Comparison of ENCODE assay signal across 8 mouse cellular contexts in genomic region chr7:87277225-87277624, GRCm38 (mm10). TPM values are rescaled to one million over a fixed set of nuclear protein-coding genes. Genes with fewer than 3 reads are reported as not detected.
DNase-seq lines count a peak whose midpoint lies in the region; ATAC-seq lines count a peak whose summit lies in the region.

No protein-coding gene starts in this region.

- H3K36me3 ChIP-seq in forebrain, embryonic 11.5 days (ENCODE audit: control insufficient read depth, insufficient read depth, low read length) = no peaks in the 10 kb centered on the region
- H3K36me3 ChIP-seq in forebrain, embryonic 10.5 days (replicated peaks) = no peaks in the 10 kb centered on the region
- no peaks in the 10 kb centered on the region for H3K36me3 ChIP-seq in neural tube, embryonic 11.5 days (ENCODE audit: control insufficient read depth, insufficient read depth, low read length)
- H3K36me3 ChIP-seq in forebrain, embryonic 13.5 days (ENCODE audit: poor library complexity, severe bottlenecking) = no peaks in the 10 kb centered on the region

- 10% methylated on average over 1 of the region's 1 CpGs for WGBS in forebrain, embryonic 11.5 days
- 5% methylated on average over 1 of the region's 1 CpGs for whole genome bisulfite sequencing in forebrain, embryonic 10.5 days
- WGBS in neural tube, embryonic 11.5 days = 10% methylated on average over 1 of the region's 1 CpGs
- WGBS in forebrain, embryonic 13.5 days = 10% methylated on average over 1 of the region's 1 CpGs

- no peak overlapping the region for H3K4me3 ChIP-seq in forebrain, embryonic 11.5 days (ENCODE audit: low read depth, low read length)
- no peak overlapping the region for H3K4me3 ChIP-seq in forebrain, embryonic 10.5 days
- H3K4me3 ChIP-seq in neural tube, embryonic 11.5 days (ENCODE audit: low read depth, low read length) = no peak overlapping the region
- H3K4me3 ChIP-seq in forebrain, embryonic 13.5 days = no peak overlapping the region

- H3K9ac ChIP-seq in forebrain, embryonic 11.5 days (ENCODE audit: low read length) = no peak overlapping the region
- no peak overlapping the region for H3K9ac ChIP-seq in neural tube, embryonic 11.5 days (ENCODE audit: low read length)
- no peak overlapping the region for H3K9ac ChIP-seq in forebrain, embryonic 13.5 days

- no peak overlapping the region for H3K27ac ChIP-seq in forebrain, embryonic 11.5 days (ENCODE audit: low read depth, low read length)
- H3K27ac ChIP-seq in forebrain, embryonic 10.5 days = no peak overlapping the region
- no peak overlapping the region for H3K27ac ChIP-seq in neural tube, embryonic 11.5 days (ENCODE audit: low read depth, low read length)
- H3K27ac ChIP-seq in forebrain, embryonic 13.5 days = no peak overlapping the region

- H3K4me2 ChIP-seq in forebrain, embryonic 11.5 days (ENCODE audit: low read depth, low read length, severe bottlenecking) = no peak overlapping the region
- no peak overlapping the region for H3K4me2 ChIP-seq in neural tube, embryonic 11.5 days (ENCODE audit: low read depth)
- no peak overlapping the region for H3K4me2 ChIP-seq in forebrain, embryonic 13.5 days

- peak; percentile 69 for ATAC-seq in forebrain, embryonic 11.5 days (replicated peaks; ENCODE audit: low FRiP score)
- ATAC-seq in neural tube, embryonic 11.5 days (ENCODE audit: insufficient read depth, low FRiP score, low TSS enrichment) = no peak
- ATAC-seq in forebrain, embryonic 13.5 days = peak; percentile 62; the same call in 1 of the 2 replicates

- H3K4me1 ChIP-seq in forebrain, embryonic 11.5 days (replicated peaks; ENCODE audit: control insufficient read depth, insufficient read depth, low read length) = no peaks in the 10 kb centered on the region
- no peaks in the 10 kb centered on the region for H3K4me1 ChIP-seq in forebrain, embryonic 10.5 days
- no peaks in the 10 kb centered on the region for H3K4me1 ChIP-seq in neural tube, embryonic 11.5 days (ENCODE audit: control insufficient read depth, insufficient read depth, low read length)
- H3K4me1 ChIP-seq in forebrain, embryonic 13.5 days = no peaks in the 10 kb centered on the region

- no peaks in the 10 kb centered on the region for H3K27me3 ChIP-seq in forebrain, embryonic 11.5 days (ENCODE audit: control insufficient read depth, insufficient read depth, low read length)
- H3K27me3 ChIP-seq in forebrain, embryonic 10.5 days (ENCODE audit: poor library complexity, severe bottlenecking) = no peaks in the 10 kb centered on the region
- H3K27me3 ChIP-seq in neural tube, embryonic 11.5 days (ENCODE audit: control insufficient read depth, insufficient read depth, low read length) = no peaks in the 10 kb centered on the region
- H3K27me3 ChIP-seq in forebrain, embryonic 13.5 days = no peaks in the 10 kb centered on the region

- no peak for DNase-seq in forebrain, embryonic 11.5 days (ENCODE audit: low spot score)
- DNase-seq in forebrain, embryonic 10.5 days (ENCODE audit: extremely low spot score, low spot score) = no peak
- DNase-seq in neural tube, embryonic 11.5 days (ENCODE audit: low spot score) = peak; percentile 30
- no peak for DNase-seq in neural tube, embryonic 10.5 days (ENCODE audit: extremely low spot score, low spot score)
- peak; percentile 26 for DNase-seq in layer of hippocampus, adult 9-11 months
- DNase-seq in right cerebral cortex, postnatal 36 days (ENCODE audit: low spot score in 2 of 2) = peak; percentile 1 to 7
- DNase-seq in thymus, postnatal 25 days = no peak

- no peaks in the 10 kb centered on the region for H3K9me3 ChIP-seq in forebrain, embryonic 11.5 days (ENCODE audit: control insufficient read depth, low read length)
- H3K9me3 ChIP-seq in forebrain, embryonic 10.5 days = no peaks in the 10 kb centered on the region
- no peaks in the 10 kb centered on the region for H3K9me3 ChIP-seq in neural tube, embryonic 11.5 days (ENCODE audit: control insufficient read depth, low read length)
- no peaks in the 10 kb centered on the region for H3K9me3 ChIP-seq in forebrain, embryonic 13.5 days (replicated peaks)

RNA-seq across cellular contexts. Expression of gene Nox4, which starts 31.3 kb away (rescaled TPM):
- 3.2 and 3.4 TPM in 2 replicates for polyA plus RNA-seq in forebrain, embryonic 11.5 days (2014; fragmentation: Nextera tagmentation; extraction: Ambion mirVana)
- 3.6 and 4.0 TPM in 2 replicates for polyA plus RNA-seq in forebrain, embryonic 10.5 days (2016; fragmentation: Nextera tagmentation; extraction: Ambion mirVana)
- 2.5 and 3.6 TPM in 2 replicates for polyA plus RNA-seq in neural tube, embryonic 11.5 days (2014; fragmentation: Nextera tagmentation; extraction: Ambion mirVana)
- 1.7 and 1.9 TPM in 2 replicates for polyA plus RNA-seq in forebrain, embryonic 13.5 days (2015; fragmentation: Nextera tagmentation; extraction: Ambion mirVana)

Comparison
In these comparisons a context has a peak if more than half of its experiments do, and no peak if none do; other contexts are left out.
1. DNase-seq: peak in neural tube, embryonic 11.5 days (single experiment), layer of hippocampus, adult 9-11 months (single experiment) and right cerebral cortex, postnatal 36 days (2 of 2); none in forebrain, embryonic 11.5 days (single experiment), forebrain, embryonic 10.5 days (single experiment), neural tube, embryonic 10.5 days (single experiment) and thymus, postnatal 25 days (single experiment).